Mouse (Mus musculus): ENCODE data around the gene Car7. TPM values are rescaled to one million over a fixed set of nuclear protein-coding genes. Genes with fewer than 3 reads are reported as not detected.

Gene Car7
- total and polyA plus RNA-seq, 3 experiments: 2.4 to 2.9 TPM; not detected in 1

DNA sequence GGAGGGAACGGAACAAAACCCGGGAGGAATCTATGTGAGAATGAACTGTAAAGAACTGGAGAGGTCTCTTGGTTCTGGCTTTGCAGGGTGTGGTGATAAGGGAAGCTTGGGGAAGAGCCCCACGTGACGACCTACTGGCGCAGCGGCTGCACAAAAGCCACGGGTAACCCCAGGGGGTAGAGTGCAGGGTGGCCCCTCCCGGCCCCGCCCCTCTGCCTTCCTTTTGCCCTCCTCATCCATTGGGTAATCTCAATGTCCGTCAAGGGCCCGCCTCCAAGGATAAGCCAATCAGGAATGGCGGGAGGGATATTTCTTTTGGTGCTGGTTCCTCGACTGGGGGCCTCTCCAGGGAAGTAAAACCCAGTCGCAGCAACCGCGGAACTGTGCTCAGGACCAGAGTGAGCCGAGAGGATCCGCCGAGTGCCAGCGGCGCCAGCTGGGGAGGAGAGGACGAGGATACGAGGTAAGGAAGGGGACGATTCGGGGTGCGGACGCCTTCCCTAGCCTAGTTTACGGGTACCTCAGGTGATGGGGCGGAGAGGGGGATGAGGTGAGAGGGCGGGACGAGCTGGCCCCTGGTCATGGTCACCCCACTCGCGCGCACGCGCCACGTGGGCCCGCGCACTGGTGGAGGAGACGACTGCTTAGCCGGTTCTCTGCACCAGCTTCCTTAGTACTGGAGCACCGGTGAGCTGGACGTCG, 56.8 kb downstream of the Car7 start, which contains the start of gene Pdp2 (continued):
- no peak for TF ChIP-seq KAT2A (conservative IDR thresholded peaks at IDR 0.05; ENCODE audit: low read depth, low read length)
- peak in 1 of 2 experiments; percentile 7; a peak in 1 of 4 replicates for TF ChIP-seq EP300 (IDR thresholded peaks at IDR 0.05; ENCODE audit: low read depth in 1 of 2, low read length in 2 of 2)
- TF ChIP-seq USF2 (IDR thresholded peaks at IDR 0.05; ENCODE audit: borderline replicate concordance in 1 of 2, insufficient read depth in 1 of 2, low read depth in 1 of 2, low read length in 2 of 2): peak; percentile 68 to 86; a peak in 3 of 4 replicates
- peak; percentile 24; the same call in 1 of the 2 replicates for TF ChIP-seq TCF12 (IDR thresholded peaks at IDR 0.05; ENCODE audit: low read depth, low read length)
- no peak for TF ChIP-seq POLR2AphosphoS5 (IDR thresholded peaks at IDR 0.05; ENCODE audit: borderline replicate concordance, low read depth, low read length)
- peak; percentile 78 for TF ChIP-seq HCFC1 (IDR thresholded peaks at IDR 0.05; ENCODE audit: low read depth, low read length)
- no peak for TF ChIP-seq UBTF (IDR thresholded peaks at IDR 0.05; ENCODE audit: borderline replicate concordance, insufficient read depth, low read depth, low read length)

DNA sequence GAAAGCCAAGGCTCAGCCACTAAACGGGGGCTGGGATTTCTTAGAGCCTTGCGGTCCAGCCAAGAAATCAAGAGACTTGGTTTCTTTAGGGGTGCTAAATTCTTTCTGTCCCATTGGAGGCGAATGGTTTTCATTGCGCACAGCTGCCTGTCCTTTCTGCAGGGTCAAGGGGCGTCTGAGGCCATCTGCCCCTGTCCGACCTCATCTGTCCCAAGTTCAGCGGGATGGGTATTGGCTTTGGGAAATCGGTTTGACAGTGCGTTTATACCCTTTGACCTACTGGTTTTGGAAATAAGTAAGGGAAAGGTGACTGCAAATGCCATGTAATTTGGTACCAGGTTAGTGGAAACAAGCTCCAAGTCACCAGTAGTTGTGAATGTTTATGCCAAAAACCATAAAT, 57.4 kb downstream of the Car7 start:
- peaks cover 0 to 40% of the 10 kb centered on the region in 2 experiments; a peak in 2 of 4 replicates for H3K36me3 ChIP-seq (ENCODE audit: control insufficient read depth in 1 of 2, insufficient read depth in 2 of 2, low read length in 2 of 2)
- peaks cover 35% of the 10 kb centered on the region for H3K79me2 ChIP-seq (ENCODE audit: control insufficient read depth, insufficient read depth, low read length, poor library complexity)
- TF ChIP-seq RCOR1 (IDR thresholded peaks at IDR 0.05; ENCODE audit: low read depth, low read length) (no peak), NRF1 (IDR thresholded peaks at IDR 0.05; ENCODE audit: insufficient read depth, low read depth, low read length, poor library complexity, severe bottlenecking) (no peak), GATA1 (IDR thresholded peaks at IDR 0.05; ENCODE audit: low read depth, low read length) (no peak), GABPA (IDR thresholded peaks at IDR 0.05; ENCODE audit: low read depth, low read length) (no peak), HCFC1 (IDR thresholded peaks at IDR 0.05; ENCODE audit: low read depth, low read length) (no peak), UBTF (IDR thresholded peaks at IDR 0.05; ENCODE audit: borderline replicate concordance, insufficient read depth, low read depth, low read length) (no peak), MXI1 (IDR thresholded peaks at IDR 0.05; ENCODE audit: low read depth, low read length) (no peak), ELF1 (IDR thresholded peaks at IDR 0.05; ENCODE audit: low read depth, low read length) (no peak)
- DNase-seq (ENCODE audit: low read depth, low spot score): no peak
- peaks cover 15 to 32% of the 10 kb centered on the region in 2 experiments for H3K4me1 ChIP-seq (ENCODE audit: control insufficient read depth in 1 of 2, insufficient read depth in 2 of 2, low read length in 2 of 2)
- no peaks in the 10 kb centered on the region for H3K9me3 ChIP-seq (replicated peaks; ENCODE audit: insufficient read depth, low read length)
- H3K27ac ChIP-seq (ENCODE audit: control insufficient read depth, low read depth, low read length): peak overlapping the region; percentile 68
- no peaks in the 10 kb centered on the region for H3K27me3 ChIP-seq (ENCODE audit: control insufficient read depth in 1 of 2, insufficient read depth in 2 of 2, low read length in 2 of 2)
- peak overlapping the region; percentile 83 to 93 for H3K4me3 ChIP-seq (ENCODE audit: control insufficient read depth in 1 of 2, insufficient read depth in 1 of 2, low read depth in 2 of 2, low read length in 2 of 2)
- H3K9ac ChIP-seq (ENCODE audit: control insufficient read depth, low read depth, low read length, poor library complexity, severe bottlenecking): peak overlapping the region; percentile 77

DNA sequence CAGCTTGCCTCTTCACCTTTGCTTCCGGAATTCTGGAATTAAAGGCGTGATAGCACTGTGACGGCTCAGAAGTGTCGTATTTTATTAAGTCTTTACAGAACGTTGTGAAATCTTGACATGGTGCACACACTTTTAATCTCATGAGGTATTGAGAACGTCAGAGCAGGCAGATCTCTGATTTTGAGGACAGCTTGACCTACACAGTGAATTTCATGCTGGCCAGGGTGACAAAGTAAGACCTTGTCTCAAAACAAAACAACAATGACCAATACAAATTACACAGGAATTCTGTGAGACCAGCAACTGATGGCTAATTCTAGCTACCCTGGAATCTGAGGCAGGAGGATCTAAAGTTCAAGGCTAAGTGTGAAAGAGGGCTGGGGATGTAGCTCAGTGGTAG, 58.1 kb downstream of the Car7 start:
- no peak for TF ChIP-seq NRF1 (IDR thresholded peaks at IDR 0.05; ENCODE audit: insufficient read depth, low read depth, low read length, poor library complexity, severe bottlenecking)
- no peak for TF ChIP-seq MYC (IDR thresholded peaks at IDR 0.05; ENCODE audit: low read depth, low read length)
- TF ChIP-seq TCF12 (IDR thresholded peaks at IDR 0.05; ENCODE audit: low read depth, low read length): no peak
- TF ChIP-seq UBTF (IDR thresholded peaks at IDR 0.05; ENCODE audit: borderline replicate concordance, insufficient read depth, low read depth, low read length): no peak
- TF ChIP-seq POLR2AphosphoS2 (IDR thresholded peaks at IDR 0.05; ENCODE audit: low read length): no peak
- TF ChIP-seq MAZ (IDR thresholded peaks at IDR 0.05; ENCODE audit: low read depth, low read length): no peak
- no peak for TF ChIP-seq E2F4 (IDR thresholded peaks at IDR 0.05; ENCODE audit: borderline replicate concordance, low read depth, low read length)
- TF ChIP-seq POLR2A (IDR thresholded peaks at IDR 0.05; ENCODE audit: control insufficient read depth in 1 of 2, insufficient read depth in 1 of 2, low read depth in 1 of 2, low read length in 2 of 2, poor library complexity in 1 of 2): no peak
- no peak for TF ChIP-seq ELF1 (IDR thresholded peaks at IDR 0.05; ENCODE audit: low read depth, low read length)
- TF ChIP-seq RAD21 (IDR thresholded peaks at IDR 0.05; ENCODE audit: low read depth, low read length): no peak
- no peak for TF ChIP-seq USF2 (IDR thresholded peaks at IDR 0.05; ENCODE audit: borderline replicate concordance in 1 of 2, insufficient read depth in 1 of 2, low read depth in 1 of 2, low read length in 2 of 2)
- TF ChIP-seq CHD1 (IDR thresholded peaks at IDR 0.05; ENCODE audit: low read depth, low read length): no peak
- TF ChIP-seq ZMIZ1 (IDR thresholded peaks at IDR 0.05; ENCODE audit: low read depth, low read length): no peak
- TF ChIP-seq MAX (IDR thresholded peaks at IDR 0.05; ENCODE audit: low read length): no peak
- no peak for TF ChIP-seq EP300 (IDR thresholded peaks at IDR 0.05; ENCODE audit: low read depth in 1 of 2, low read length in 2 of 2)
- no peak for TF ChIP-seq ZC3H11A (IDR thresholded peaks at IDR 0.05; ENCODE audit: low read depth, low read length)
- TF ChIP-seq GATA1 (IDR thresholded peaks at IDR 0.05; ENCODE audit: low read depth, low read length): no peak
- TF ChIP-seq JUND (IDR thresholded peaks at IDR 0.05; ENCODE audit: low read depth, low read length): no peak
- no peaks in the 10 kb centered on the region for H3K9me3 ChIP-seq (replicated peaks; ENCODE audit: insufficient read depth, low read length)
- peaks cover 38% of the 10 kb centered on the region for H3K79me2 ChIP-seq (ENCODE audit: control insufficient read depth, insufficient read depth, low read length, poor library complexity)
- H3K36me3 ChIP-seq (ENCODE audit: control insufficient read depth in 1 of 2, insufficient read depth in 2 of 2, low read length in 2 of 2): peaks cover 0 to 42% of the 10 kb centered on the region in 2 experiments; a peak in 2 of 4 replicates
- no peaks in the 10 kb centered on the region for H3K27me3 ChIP-seq (ENCODE audit: control insufficient read depth in 1 of 2, insufficient read depth in 2 of 2, low read length in 2 of 2)
- H3K9ac ChIP-seq (ENCODE audit: control insufficient read depth, low read depth, low read length, poor library complexity, severe bottlenecking): peak overlapping the region; percentile 77
- peaks cover 15 to 32% of the 10 kb centered on the region in 2 experiments for H3K4me1 ChIP-seq (ENCODE audit: control insufficient read depth in 1 of 2, insufficient read depth in 2 of 2, low read length in 2 of 2)
- H3K27ac ChIP-seq (ENCODE audit: control insufficient read depth, low read depth, low read length): no peak overlapping the region
- no peak for DNase-seq (ENCODE audit: low read depth, low spot score)
- H3K4me3 ChIP-seq (ENCODE audit: control insufficient read depth in 1 of 2, insufficient read depth in 1 of 2, low read depth in 2 of 2, low read length in 2 of 2): peak overlapping the region in 1 of 2 experiments; percentile 93; a peak in 1 of 4 replicates

Data from MEL (cell line).